Mouse (Mus musculus) heart, embryonic 16.5 days (tissue): ENCODE data around the gene Gm5426. TPM values are rescaled to one million over a fixed set of nuclear protein-coding genes. Genes with fewer than 3 reads are reported as not detected.

ENCODE experiments used
- ATAC-seq: fragments of 200-750 bp; cut with Nextera tagmentation; replicated peaks from 2 replicates; pipeline ENCODE4 v1.8.0; 2017; ENCODE audit warnings: moderate number of reproducible peaks; ENCODE audit not compliant: insufficient read depth, low FRiP score; ENCODE audit errors: extremely low read depth
- H3K27ac ChIP-seq: fragments of 300-500 bp; sonication (generic); 2 replicates; pipeline ENCODE4 v1.5.1; 2014; ENCODE audit warnings: mild to moderate bottlenecking, low read length, control low read depth, moderate library complexity
- H3K27me3 ChIP-seq: fragments of 300-500 bp; sonication (generic); 2 replicates; pipeline ENCODE4 v1.6.1; 2014; ENCODE audit warnings: low read length, mixed read lengths; ENCODE audit not compliant: control insufficient read depth, insufficient read depth
- H3K36me3 ChIP-seq: fragments of 300-500 bp; sonication (generic); 2 replicates; pipeline ENCODE4 v1.6.1; 2014; ENCODE audit not compliant: control insufficient read depth, insufficient read depth
- H3K4me1 ChIP-seq: fragments of 300-500 bp; sonication (generic); 2 replicates; pipeline ENCODE4 v1.6.1; 2014; ENCODE audit warnings: low read length, mixed read lengths; ENCODE audit not compliant: control insufficient read depth, insufficient read depth
- H3K4me2 ChIP-seq: fragments of 300-500 bp; sonication (generic); 2 replicates; pipeline ENCODE4 v1.6.1; 2014; ENCODE audit warnings: low read depth, mild to moderate bottlenecking, control low read depth, low read length
- H3K4me3 ChIP-seq: fragments of 300-500 bp; sonication (generic); 2 replicates; pipeline ENCODE4 v1.5.1; 2014; ENCODE audit warnings: mild to moderate bottlenecking, control low read depth, low read length
- H3K9ac ChIP-seq: fragments of 300-500 bp; sonication (generic); 2 replicates; pipeline ENCODE4 v1.6.1; 2014; ENCODE audit warnings: low read length, control low read depth
- H3K9me3 ChIP-seq: fragments of 300-500 bp; sonication (generic); replicated peaks from 2 replicates; pipeline ENCODE4 v1.6.1; 2016; ENCODE audit warnings: low read length; ENCODE audit not compliant: control insufficient read depth
- WGBS: fragments of 180-500 bp; shearing (Covaris S2); extraction: QIAGEN DNeasy Blood & Tissue Kit; methylation state at CpG from one replicate; pipeline ENCODE4 v1.1.7; 2014; 5-methylcytosine and 5-hydroxymethylcytosine counted together
- microRNA-seq: library from miRNA; unstranded; fragments of <30 nt; microRNA quantifications from one replicate; pipeline ENCODE4, GENCODE M21; 2017
- polyA plus RNA-seq: library from polyadenylated mRNA; unstranded; fragments of >200 nt; fragmentation: Nextera tagmentation; extraction: Ambion mirVana; gene quantifications from 2 replicates; pipeline ENCODE4 v1.2.1, GENCODE M21; 2015

Gm5426 gene
- polyA plus RNA-seq, 1 experiment from 2014 or later, result not detected

DNA sequence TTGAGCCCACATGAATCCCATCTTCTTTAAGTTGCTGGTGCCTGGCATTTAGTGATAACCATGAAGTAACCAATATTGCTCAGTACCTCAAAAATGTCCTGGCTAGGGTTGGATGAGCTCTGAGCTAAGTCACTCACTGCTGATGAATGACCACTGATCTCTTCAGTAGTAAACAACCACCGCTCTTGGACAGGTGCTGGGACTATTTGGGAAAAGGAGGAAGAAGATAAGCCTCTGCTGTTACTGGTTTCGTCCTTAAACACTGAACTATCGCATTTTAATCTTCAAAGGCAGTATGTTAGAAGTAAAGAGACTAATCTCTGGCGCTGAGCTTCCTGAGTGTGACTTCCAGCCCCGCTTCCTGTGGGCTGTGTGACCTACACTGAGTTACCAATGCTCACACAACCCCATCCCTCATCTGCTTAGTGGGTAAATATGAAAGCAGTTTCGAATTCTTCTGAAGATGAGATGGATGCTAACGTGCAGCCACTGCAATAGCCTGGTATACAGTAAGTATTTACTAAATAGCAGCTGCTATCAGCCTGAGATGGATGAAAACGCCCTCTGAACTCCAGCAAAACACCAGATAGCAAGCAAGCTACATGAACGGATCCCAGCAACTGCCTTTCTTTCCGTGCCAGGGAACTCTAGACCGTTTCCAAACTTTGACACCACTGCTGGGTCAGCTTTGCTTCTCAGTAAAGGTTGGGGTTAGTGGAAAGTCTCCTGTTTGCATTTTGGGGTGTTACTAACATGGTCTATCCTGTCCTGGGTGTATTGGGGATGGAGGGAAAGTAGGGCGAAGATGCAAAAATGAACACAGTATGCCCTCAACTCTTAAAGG lies 44.4 kb downstream of the Gm5426 start:
- Histone ChIP-seq H3K4me1 (0 out of 2 replicates have a peak, but pooled peaks cover 2% of the 10 kb centered on the region), H3K36me3 (no peaks in the 10 kb centered on the region), H3K9me3 (no peaks in the 10 kb centered on the region; the same call in 1 of the 2 replicates), H3K27ac (peak overlapping the region; percentile 44), H3K27me3 (no peaks in the 10 kb centered on the region), H3K9ac (no peak overlapping the region), H3K4me2 (no peak overlapping the region), H3K4me3 (no peak overlapping the region)
- peak; percentile 58; the same call in 1 of the 2 replicates for ATAC-seq
- 58% methylated on average over 12 of the region's 12 CpGs for WGBS

GRCm38 (mm10) chr10:96181398-96181790 lies 45.0 kb downstream of the Gm5426 start:
- Histone ChIP-seq H3K9ac (no peak overlapping the region), H3K4me2 (no peak overlapping the region), H3K27ac (peak overlapping the region; percentile 18; the same call in 1 of the 2 replicates), H3K4me3 (no peak overlapping the region), H3K9me3 (no peaks in the 10 kb centered on the region; the same call in 1 of the 2 replicates), H3K36me3 (no peaks in the 10 kb centered on the region), H3K4me1 (0 out of 2 replicates have a peak, but pooled peaks cover 2% of the 10 kb centered on the region), H3K27me3 (no peaks in the 10 kb centered on the region)
- no peak for ATAC-seq
- WGBS, result 66% methylated on average over 5 of the region's 5 CpGs

DNA sequence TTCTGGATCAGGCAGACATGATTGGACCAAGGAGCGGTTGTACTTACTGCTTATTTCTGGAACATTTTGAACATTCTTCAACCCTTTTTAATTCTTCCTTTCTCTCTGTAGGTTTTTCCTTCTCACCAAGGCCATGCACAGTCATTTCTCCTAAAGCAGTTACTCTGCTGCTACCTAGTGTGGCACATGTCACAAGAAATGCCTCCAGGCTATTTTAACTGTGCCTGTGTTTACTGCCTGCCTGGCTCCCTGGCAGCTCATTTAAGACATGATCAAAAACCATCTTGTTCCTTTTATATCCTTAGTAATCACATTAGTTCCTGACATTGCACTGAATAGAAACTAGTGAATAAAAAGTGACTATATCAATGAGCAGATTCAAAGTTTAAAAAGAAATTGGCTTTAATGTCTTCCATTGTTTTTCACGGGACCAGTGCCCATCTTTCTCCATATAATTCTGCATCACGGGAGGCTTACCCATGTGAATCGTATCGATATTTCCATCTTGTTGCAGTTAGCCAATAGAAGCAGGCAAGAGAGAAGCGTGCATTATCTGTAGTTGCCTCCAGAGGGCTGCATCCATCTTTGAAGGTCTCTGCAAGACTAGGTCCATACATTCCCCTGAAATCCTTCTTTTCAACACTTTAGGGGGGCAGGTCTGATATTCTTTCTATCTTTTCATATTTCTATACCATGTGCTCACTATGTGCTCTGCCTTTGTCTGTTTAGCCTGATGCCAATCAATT lies 45.7 kb downstream of the Gm5426 start:
- ATAC-seq, result no peak
- Histone ChIP-seq H3K27ac (peak overlapping the region; percentile 18; the same call in 1 of the 2 replicates), H3K27me3 (no peaks in the 10 kb centered on the region), H3K9ac (no peak overlapping the region), H3K4me2 (no peak overlapping the region), H3K36me3 (no peaks in the 10 kb centered on the region), H3K4me3 (no peak overlapping the region), H3K4me1 (0 out of 2 replicates have a peak, but pooled peaks cover 2% of the 10 kb centered on the region), H3K9me3 (no peaks in the 10 kb centered on the region; the same call in 1 of the 2 replicates)
- WGBS, result 88% methylated on average over 6 of the region's 6 CpGs

DNA sequence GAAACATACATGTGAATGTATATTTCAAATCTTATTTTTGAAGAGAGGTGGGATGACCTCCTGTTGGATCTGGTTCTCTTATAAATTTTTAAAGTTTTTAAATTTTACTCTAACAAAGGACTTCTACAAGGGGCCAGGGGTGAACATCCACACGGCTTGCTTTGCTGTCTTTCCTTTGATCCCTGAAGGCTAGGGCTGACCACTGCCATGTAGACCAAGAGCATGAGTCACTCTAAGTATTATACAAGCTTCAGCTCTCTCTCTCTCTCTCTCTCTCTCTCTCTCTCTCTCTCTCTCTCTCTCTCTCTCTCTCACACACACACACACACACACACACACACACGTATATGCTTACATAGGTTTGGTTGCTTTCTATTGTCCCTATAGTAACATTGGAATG lies 48.6 kb downstream of the Gm5426 start:
- 61% methylated on average over 2 of the region's 2 CpGs for WGBS
- ATAC-seq, result no peak
- H3K4me2 ChIP-seq, result no peak overlapping the region

DNA sequence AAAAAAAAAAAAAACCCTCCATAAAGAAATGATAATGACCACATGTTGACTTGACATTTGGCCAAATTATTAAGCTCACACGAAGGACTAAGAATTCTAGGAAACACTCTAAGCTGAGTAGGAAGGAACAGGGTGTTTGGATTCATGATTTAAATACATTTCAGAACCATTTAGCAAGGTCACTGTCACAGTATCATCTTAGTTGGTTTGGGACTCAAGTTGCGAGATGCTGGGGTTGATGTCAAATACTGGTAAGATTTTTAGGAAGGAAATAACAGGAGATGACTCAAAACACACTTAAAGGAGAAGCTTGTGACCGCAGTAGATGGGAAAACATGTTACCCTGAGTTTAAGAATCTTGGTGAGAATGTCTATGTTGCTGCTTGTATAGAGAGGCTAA lies 49.2 kb downstream of the Gm5426 start:
- Histone ChIP-seq H3K4me2 (no peak overlapping the region), H3K4me1 (0 out of 2 replicates have a peak, but pooled peaks cover 2% of the 10 kb centered on the region), H3K36me3 (no peaks in the 10 kb centered on the region), H3K9ac (no peak overlapping the region), H3K4me3 (no peak overlapping the region), H3K27ac (no peak overlapping the region), H3K27me3 (no peaks in the 10 kb centered on the region), H3K9me3 (no peaks in the 10 kb centered on the region; the same call in 1 of the 2 replicates)
- ATAC-seq, result no peak
- WGBS, result 60% methylated on average over 3 of the region's 3 CpGs

More for the DNA sequence above, 48.6 kb downstream of the Gm5426 start:
- Histone ChIP-seq H3K4me1 (0 out of 2 replicates have a peak, but pooled peaks cover 2% of the 10 kb centered on the region), H3K36me3 (no peaks in the 10 kb centered on the region), H3K9ac (no peak overlapping the region), H3K27me3 (no peaks in the 10 kb centered on the region), H3K9me3 (no peaks in the 10 kb centered on the region; the same call in 1 of the 2 replicates), H3K27ac (no peak overlapping the region), H3K4me3 (no peak overlapping the region)

Small RNA genes lying within 50 kb of the gene (microRNA-seq; reads per million reads assigned to microRNA genes)
- not detected for gene Gm22913

Other genes starting within 250 kb of the Gm5426 start
- gene Eea1, start 196.0 kb upstream of the Gm5426 start, polyA plus RNA-seq, result 16.2 and 16.8 TPM in 2 replicates